Mouse (Mus musculus): ENCODE data around the gene Mvb12b. TPM values are rescaled to one million over a fixed set of nuclear protein-coding genes. Genes with fewer than 3 reads are reported as not detected.

Mvb12b gene
- total and polyA plus RNA-seq, 3 experiments = 7.2 to 51.4 (median 46.2) TPM

- Histone ChIP-seq H3K4me1 (ENCODE audit: insufficient read depth, low read depth, low read length) (no peaks in the 10 kb centered on the region), H3K4me3 (ENCODE audit: low read depth, low read length) (no peak overlapping the region), H3K9me3 (replicated peaks) (no peaks in the 10 kb centered on the region), H3K36me3 (replicated peaks) (no peaks in the 10 kb centered on the region), H3K27me3 (ENCODE audit: insufficient read depth, low read length) (peaks cover 15% of the 10 kb centered on the region)
- no peak for TF ChIP-seq CTCF (IDR thresholded peaks at IDR 0.05; ENCODE audit: low read depth, low read length)
- TF ChIP-seq POLR2AphosphoS5 (IDR thresholded peaks at IDR 0.05; ENCODE audit: insufficient replicate concordance, low read depth, low read length) = no peak
- TF ChIP-seq TAL1 (conservative IDR thresholded peaks at IDR 0.05; ENCODE audit: low read depth, low read length) = no peak
- no peak for TF ChIP-seq GATA2 (IDR thresholded peaks at IDR 0.05; ENCODE audit: borderline replicate concordance, low read depth, low read length)
- TF ChIP-seq GATA1 (IDR thresholded peaks at IDR 0.05; ENCODE audit: borderline replicate concordance, low read length) = no peak
- DNase-seq (ENCODE audit: low spot score) = no peak
- no peak for ATAC-seq (ENCODE audit: extremely low read depth, insufficient number of reproducible peaks, low FRiP score, poor library complexity, severe bottlenecking)
These were observed 167.3 kb downstream of the Mvb12b start for GRCm38 (mm10) chr2:33720380-33720898.

GRCm38 (mm10) chr2:33719339-33720066 is 168.2 kb downstream of the Mvb12b start:
- Histone ChIP-seq H3K4me3 (ENCODE audit: low read depth, low read length) (no peak overlapping the region), H3K4me1 (ENCODE audit: insufficient read depth, low read depth, low read length) (no peaks in the 10 kb centered on the region), H3K27me3 (ENCODE audit: insufficient read depth, low read length) (peaks cover 20% of the 10 kb centered on the region), H3K36me3 (replicated peaks) (no peaks in the 10 kb centered on the region), H3K9me3 (replicated peaks) (no peaks in the 10 kb centered on the region)
- no peak for TF ChIP-seq GATA1 (IDR thresholded peaks at IDR 0.05; ENCODE audit: borderline replicate concordance, low read length)
- DNase-seq (ENCODE audit: low spot score) (no peak), ATAC-seq (ENCODE audit: extremely low read depth, insufficient number of reproducible peaks, low FRiP score, poor library complexity, severe bottlenecking) (no peak)

- ATAC-seq (ENCODE audit: extremely low read depth, insufficient number of reproducible peaks, low FRiP score, poor library complexity, severe bottlenecking) (no peak), DNase-seq (ENCODE audit: low spot score) (no peak)
- Histone ChIP-seq H3K36me3 (replicated peaks) (no peaks in the 10 kb centered on the region), H3K27me3 (ENCODE audit: insufficient read depth, low read length) (peaks cover 20% of the 10 kb centered on the region), H3K4me1 (ENCODE audit: insufficient read depth, low read depth, low read length) (no peaks in the 10 kb centered on the region), H3K4me3 (ENCODE audit: low read depth, low read length) (no peak overlapping the region), H3K9me3 (replicated peaks) (no peaks in the 10 kb centered on the region)
- TF ChIP-seq TAL1 (conservative IDR thresholded peaks at IDR 0.05; ENCODE audit: low read depth, low read length) (no peak), CTCF (IDR thresholded peaks at IDR 0.05; ENCODE audit: low read depth, low read length) (no peak), POLR2AphosphoS5 (IDR thresholded peaks at IDR 0.05; ENCODE audit: insufficient replicate concordance, low read depth, low read length) (no peak), GATA2 (IDR thresholded peaks at IDR 0.05; ENCODE audit: borderline replicate concordance, low read depth, low read length) (no peak), GATA1 (IDR thresholded peaks at IDR 0.05; ENCODE audit: borderline replicate concordance, low read length) (no peak)
These were observed 169.2 kb downstream of the Mvb12b start for GRCm38 (mm10) chr2:33718561-33718960.

DNA sequence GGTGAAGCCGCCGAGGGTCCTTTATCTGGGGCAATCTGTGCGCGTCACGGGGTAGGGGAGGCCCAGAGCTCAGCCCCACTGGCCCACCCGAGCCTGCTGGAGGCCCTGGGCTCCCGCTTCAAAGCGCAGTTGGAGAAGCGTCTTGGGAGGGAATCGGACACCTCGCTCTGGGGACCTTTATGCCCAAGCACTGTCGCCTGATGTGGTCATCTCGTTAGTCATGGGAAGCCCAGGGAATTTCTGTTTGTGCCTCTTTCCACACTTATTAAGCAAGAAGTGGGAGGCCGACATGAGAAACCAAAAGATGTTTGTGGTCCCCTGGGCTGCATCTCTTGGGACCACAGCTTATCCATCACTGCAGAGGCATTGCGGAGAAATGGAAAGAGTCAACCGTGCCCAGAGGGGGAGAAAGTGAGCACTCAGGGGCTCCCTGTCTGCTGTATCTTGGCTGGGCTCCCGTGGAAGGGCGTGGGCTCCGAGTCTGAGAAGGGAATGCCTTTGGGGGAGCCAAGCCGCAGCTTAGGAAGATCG is 169.9 kb downstream of the Mvb12b start:
- H3K9me3 ChIP-seq (replicated peaks) = no peaks in the 10 kb centered on the region
- no peaks in the 10 kb centered on the region for H3K36me3 ChIP-seq (replicated peaks)
- TF ChIP-seq CTCF (IDR thresholded peaks at IDR 0.05; ENCODE audit: low read depth, low read length) (no peak), GATA1 (IDR thresholded peaks at IDR 0.05; ENCODE audit: borderline replicate concordance, low read length) (no peak), TAL1 (conservative IDR thresholded peaks at IDR 0.05; ENCODE audit: low read depth, low read length) (no peak), GATA2 (IDR thresholded peaks at IDR 0.05; ENCODE audit: borderline replicate concordance, low read depth, low read length) (no peak), POLR2AphosphoS5 (IDR thresholded peaks at IDR 0.05; ENCODE audit: insufficient replicate concordance, low read depth, low read length) (no peak)
- no peak for DNase-seq (ENCODE audit: low spot score)
- H3K4me3 ChIP-seq (ENCODE audit: low read depth, low read length) = no peak overlapping the region
- peaks cover 20% of the 10 kb centered on the region for H3K27me3 ChIP-seq (ENCODE audit: insufficient read depth, low read length)
- no peaks in the 10 kb centered on the region for H3K4me1 ChIP-seq (ENCODE audit: insufficient read depth, low read depth, low read length)
- no peak for ATAC-seq (ENCODE audit: extremely low read depth, insufficient number of reproducible peaks, low FRiP score, poor library complexity, severe bottlenecking)

GRCm38 (mm10) chr2:33717378-33717777 is 170.4 kb downstream of the Mvb12b start:
- H3K9me3 ChIP-seq (replicated peaks) = no peaks in the 10 kb centered on the region
- no peak overlapping the region for H3K4me3 ChIP-seq (ENCODE audit: low read depth, low read length)
- no peak for DNase-seq (ENCODE audit: low spot score)
- H3K27me3 ChIP-seq (ENCODE audit: insufficient read depth, low read length) = peaks cover 25% of the 10 kb centered on the region
- no peaks in the 10 kb centered on the region for H3K36me3 ChIP-seq (replicated peaks)
- no peak for ATAC-seq (ENCODE audit: extremely low read depth, insufficient number of reproducible peaks, low FRiP score, poor library complexity, severe bottlenecking)
- no peaks in the 10 kb centered on the region for H3K4me1 ChIP-seq (ENCODE audit: insufficient read depth, low read depth, low read length)
- TF ChIP-seq CTCF (IDR thresholded peaks at IDR 0.05; ENCODE audit: low read depth, low read length) (no peak), POLR2AphosphoS5 (IDR thresholded peaks at IDR 0.05; ENCODE audit: insufficient replicate concordance, low read depth, low read length) (no peak), GATA2 (IDR thresholded peaks at IDR 0.05; ENCODE audit: borderline replicate concordance, low read depth, low read length) (no peak), GATA1 (IDR thresholded peaks at IDR 0.05; ENCODE audit: borderline replicate concordance, low read length) (no peak), TAL1 (conservative IDR thresholded peaks at IDR 0.05; ENCODE audit: low read depth, low read length) (no peak)

DNA sequence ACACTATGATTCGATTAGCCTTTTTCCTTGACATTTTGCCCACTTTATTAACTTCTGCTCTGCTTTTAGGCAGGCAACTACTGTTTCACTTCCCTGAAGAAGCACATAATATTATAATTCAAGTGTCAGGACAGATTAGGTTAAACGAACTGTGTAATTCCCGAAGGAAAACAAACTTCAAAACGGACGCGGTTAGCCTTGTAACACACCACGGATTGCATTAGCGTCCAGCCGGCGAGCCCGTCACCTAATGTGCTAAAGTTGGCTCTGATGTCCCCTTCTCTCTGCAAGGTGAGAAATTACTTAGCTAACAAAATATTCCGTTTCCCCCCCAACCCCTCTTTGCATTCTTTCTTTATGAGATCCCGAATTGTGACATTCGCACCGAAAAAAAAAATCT is 170.9 kb downstream of the Mvb12b start:
- no peak for DNase-seq (ENCODE audit: low spot score)
- Histone ChIP-seq H3K4me3 (ENCODE audit: low read depth, low read length) (no peak overlapping the region), H3K9me3 (replicated peaks) (no peaks in the 10 kb centered on the region), H3K27me3 (ENCODE audit: insufficient read depth, low read length) (peaks cover 25% of the 10 kb centered on the region), H3K36me3 (replicated peaks) (no peaks in the 10 kb centered on the region), H3K4me1 (ENCODE audit: insufficient read depth, low read depth, low read length) (no peaks in the 10 kb centered on the region)
- no peak for ATAC-seq (ENCODE audit: extremely low read depth, insufficient number of reproducible peaks, low FRiP score, poor library complexity, severe bottlenecking)
- no peak for TF ChIP-seq CTCF (IDR thresholded peaks at IDR 0.05; ENCODE audit: low read depth, low read length)
- no peak for TF ChIP-seq TAL1 (conservative IDR thresholded peaks at IDR 0.05; ENCODE audit: low read depth, low read length)
- TF ChIP-seq GATA1 (IDR thresholded peaks at IDR 0.05; ENCODE audit: borderline replicate concordance, low read length) = no peak
- no peak for TF ChIP-seq GATA2 (IDR thresholded peaks at IDR 0.05; ENCODE audit: borderline replicate concordance, low read depth, low read length)
- no peak for TF ChIP-seq POLR2AphosphoS5 (IDR thresholded peaks at IDR 0.05; ENCODE audit: insufficient replicate concordance, low read depth, low read length)
